Mouse (Mus musculus) activated CD4-positive, CD25-positive, alpha-beta regulatory T cell, adult 9 weeks (primary cell): ENCODE results near the gene Pet2. TPM values are rescaled to one million over a fixed set of nuclear protein-coding genes. Genes with fewer than 3 reads are reported as not detected.

Source experiments
- polyA plus RNA-seq: library from polyadenylated mRNA; unstranded; fragments of 100-300 nt; shearing (Covaris generic); gene quantifications from one replicate; pipeline ENCODE4 v1.2.1, GENCODE M21; 2017

Gene Pet2
- not detected for polyA plus RNA-seq

GRCm38 (mm10) chrX:89409589-89409988 lies at the start of gene Pet2:
Pet2 (minus strand) TSS chrX:89409689.

